Mouse (Mus musculus) lung, postnatal 0 days (tissue): ENCODE results near the gene Stam.

Experiments used
- CTCF ChIP-seq: IDR thresholded peaks from 2 replicates; pipeline ENCODE4 v1.5.1; 2016; ENCODE audit warnings: antibody characterized with exemption, mild to moderate bottlenecking
- EP300 ChIP-seq: IDR thresholded peaks from 2 replicates; pipeline ENCODE4 v1.6.1; 2016; ENCODE audit warnings: antibody characterized with exemption, mild to moderate bottlenecking, control low read depth

- TF ChIP-seq CTCF (no peak), EP300 (peak; percentile 51; the same call in 1 of the 2 replicates)
Measured at GRCm38 (mm10) chr2:14165618-14166344, 91.9 kb downstream of the Stam start.
